Mouse (Mus musculus): ENCODE results near the gene Prkaa1. TPM values are rescaled to one million over a fixed set of nuclear protein-coding genes. Genes with fewer than 3 reads are reported as not detected.

The Prkaa1 gene
- polyA plus RNA-seq, 1 experiment from 2014 or later, result 12.2 TPM

DNA sequence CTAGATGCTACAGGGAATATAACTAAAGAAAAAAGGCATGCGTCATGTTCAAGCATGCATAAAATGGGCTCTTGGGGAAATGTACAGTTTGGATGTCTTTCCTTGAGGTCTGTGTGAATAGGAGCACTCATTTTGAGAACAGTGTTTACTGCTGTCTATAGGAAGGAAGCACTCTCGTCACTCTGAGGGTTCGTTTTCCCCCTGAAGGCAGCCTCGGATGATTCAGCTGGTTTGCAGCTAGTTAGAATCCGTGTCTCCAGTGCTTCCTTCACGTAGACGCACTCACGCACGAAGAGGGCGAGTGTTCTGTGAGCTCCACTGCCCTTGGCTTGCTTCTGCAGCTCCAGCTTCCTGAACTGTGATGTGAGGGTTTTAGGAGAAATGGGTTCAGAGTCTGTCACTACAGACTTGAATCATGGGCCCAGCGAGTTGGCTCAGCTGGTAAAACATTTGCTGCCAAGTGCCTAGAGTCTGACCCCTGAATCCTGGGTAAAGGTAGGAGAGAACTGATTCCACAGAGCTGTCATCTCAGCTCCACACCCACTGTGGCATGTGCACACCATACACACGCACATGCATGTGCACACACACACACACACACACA, 29.7 kb downstream of the Prkaa1 start:
- no peak for ATAC-seq (ENCODE audit: insufficient read depth)
- Histone ChIP-seq H3K9me3 (replicated peaks) (no peaks in the 10 kb centered on the region), H3K27ac (replicated peaks) (no peak overlapping the region), H3K4me2 (no peak overlapping the region), H3K4me1 (replicated peaks) (no peaks in the 10 kb centered on the region), H3K9ac (no peak overlapping the region), H3K36me3 (replicated peaks) (peaks cover 87% of the 10 kb centered on the region), H3K4me3 (replicated peaks) (no peak overlapping the region), H3K27me3 (no peaks in the 10 kb centered on the region)
- WGBS (ENCODE audit: insufficient replicate concordance), result 67% methylated on average over 12 of the region's 12 CpGs

DNA sequence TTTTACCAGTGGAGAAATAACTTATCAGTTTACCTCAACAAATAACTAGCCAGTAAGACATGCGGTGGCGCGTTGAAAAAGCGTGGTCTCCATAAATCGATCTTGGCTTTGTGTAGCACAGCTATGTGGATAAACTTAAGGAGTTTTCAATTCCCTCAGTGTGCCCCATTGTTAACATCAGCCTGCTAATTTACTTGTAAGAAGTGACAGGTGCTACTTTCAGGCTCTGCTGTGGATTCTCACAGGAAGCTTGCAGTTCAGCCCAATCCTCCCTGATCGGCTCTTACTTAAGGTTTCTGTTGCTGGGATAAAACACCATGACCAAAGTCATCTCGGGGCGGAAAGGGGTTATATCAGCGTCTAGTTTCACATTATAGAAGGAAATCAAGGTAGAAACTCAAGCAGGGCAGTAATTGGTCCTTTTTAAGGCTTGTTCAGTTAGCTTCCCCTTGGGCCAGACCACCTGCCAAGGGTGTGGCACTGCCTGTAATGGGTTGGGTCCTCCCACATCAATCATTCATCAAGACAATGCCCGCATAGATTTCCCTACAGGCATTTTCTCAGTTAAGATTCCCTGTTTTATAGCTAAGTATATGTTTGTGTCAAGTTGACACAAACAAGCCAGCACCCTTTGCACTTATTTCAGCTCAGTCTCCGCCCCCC, 41.1 kb downstream of the Prkaa1 start:
- Histone ChIP-seq H3K4me3 (replicated peaks) (peak overlapping the region; percentile 96), H3K27me3 (no peaks in the 10 kb centered on the region), H3K27ac (replicated peaks) (peak overlapping the region; percentile 86), H3K9me3 (replicated peaks) (no peaks in the 10 kb centered on the region), H3K36me3 (replicated peaks) (peaks cover 10% of the 10 kb centered on the region), H3K4me1 (replicated peaks) (peaks cover 24% of the 10 kb centered on the region), H3K4me2 (peak overlapping the region; percentile 83), H3K9ac (peak overlapping the region; percentile 85)
- ATAC-seq (ENCODE audit: insufficient read depth), result peak; percentile 16
- WGBS (ENCODE audit: insufficient replicate concordance), result 43% methylated on average over 10 of the region's 11 CpGs

GRCm38 (mm10) chr15:5185366-5186292, 42.0 kb downstream of the Prkaa1 start, which contains the start of gene Ttc33:
Ttc33 (plus strand) TSS chr15:5185525.
- peaks cover 12% of the 10 kb centered on the region for H3K36me3 ChIP-seq (replicated peaks)
- peak within 1 kb of the TSS; percentile 83 for H3K4me2 ChIP-seq
- H3K4me1 ChIP-seq (replicated peaks), result peaks cover 24% of the 10 kb centered on the region
- H3K27me3 ChIP-seq, result no peaks in the 10 kb centered on the region
- H3K9ac ChIP-seq, result peak within 1 kb of the TSS; percentile 85
- H3K9me3 ChIP-seq (replicated peaks), result no peaks in the 10 kb centered on the region
- H3K27ac ChIP-seq (replicated peaks), result peak within 1 kb of the TSS; percentile 86
- under 1% methylated on average over 55 of the region's 55 CpGs for WGBS (ENCODE audit: insufficient replicate concordance)
- peak; percentile 87 for ATAC-seq (ENCODE audit: insufficient read depth)
- H3K4me3 ChIP-seq (replicated peaks), result peak within 1 kb of the TSS; percentile 96

- ATAC-seq (ENCODE audit: insufficient read depth), result no peak
- Histone ChIP-seq H3K27me3 (no peaks in the 10 kb centered on the region), H3K9me3 (replicated peaks) (no peaks in the 10 kb centered on the region), H3K4me3 (replicated peaks) (peak overlapping the region; percentile 96), H3K9ac (peak overlapping the region; percentile 85), H3K4me2 (peak overlapping the region; percentile 83), H3K4me1 (replicated peaks) (peaks cover 24% of the 10 kb centered on the region), H3K27ac (replicated peaks) (peak overlapping the region; percentile 86), H3K36me3 (replicated peaks) (peaks cover 16% of the 10 kb centered on the region)
- WGBS (ENCODE audit: insufficient replicate concordance), result 33% methylated on average over 10 of the region's 10 CpGs
Measured at GRCm38 (mm10) chr15:5186293-5186675, 42.6 kb downstream of the Prkaa1 start.

DNA sequence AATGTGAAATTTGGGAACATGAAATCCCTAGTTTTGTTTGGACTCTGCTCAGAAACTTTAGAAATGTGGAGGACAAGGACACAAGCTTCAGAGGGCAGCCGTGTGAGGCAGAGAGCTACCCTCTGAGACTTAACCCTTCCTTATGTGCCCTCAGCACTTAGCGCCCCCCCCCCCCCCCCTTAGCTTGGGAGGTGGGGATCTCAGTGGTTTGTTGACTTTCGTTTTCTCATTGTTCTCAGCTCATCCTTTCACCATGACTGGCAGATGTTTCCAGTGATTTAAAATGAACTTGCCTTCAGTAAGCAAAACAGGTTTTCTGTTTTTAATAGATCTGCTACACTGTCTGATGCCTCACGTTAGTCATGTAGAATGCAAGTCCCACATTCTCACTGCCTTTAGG, 43.5 kb downstream of the Prkaa1 start:
- no peak for ATAC-seq (ENCODE audit: insufficient read depth)
- H3K36me3 ChIP-seq (replicated peaks), result peaks cover 19% of the 10 kb centered on the region
- no peak overlapping the region for H3K4me2 ChIP-seq
- 45% methylated on average over 4 of the region's 4 CpGs for WGBS (ENCODE audit: insufficient replicate concordance)
- H3K27ac ChIP-seq (replicated peaks), result no peak overlapping the region
- no peak overlapping the region for H3K9ac ChIP-seq
- no peaks in the 10 kb centered on the region for H3K27me3 ChIP-seq
- no peak overlapping the region for H3K4me3 ChIP-seq (replicated peaks)
- peaks cover 24% of the 10 kb centered on the region for H3K4me1 ChIP-seq (replicated peaks)
- H3K9me3 ChIP-seq (replicated peaks), result no peaks in the 10 kb centered on the region

GRCm38 (mm10) chr15:5188029-5188428, 44.4 kb downstream of the Prkaa1 start:
- Histone ChIP-seq H3K9me3 (replicated peaks) (no peaks in the 10 kb centered on the region), H3K4me1 (replicated peaks) (peaks cover 24% of the 10 kb centered on the region), H3K9ac (no peak overlapping the region), H3K27ac (replicated peaks) (no peak overlapping the region), H3K27me3 (no peaks in the 10 kb centered on the region), H3K4me3 (replicated peaks) (no peak overlapping the region), H3K4me2 (no peak overlapping the region), H3K36me3 (replicated peaks) (peaks cover 19% of the 10 kb centered on the region)
- ATAC-seq (ENCODE audit: insufficient read depth), result no peak
- 53% methylated on average over 1 of the region's 1 CpGs for WGBS (ENCODE audit: insufficient replicate concordance)

- Histone ChIP-seq H3K36me3 (replicated peaks) (peaks cover 19% of the 10 kb centered on the region), H3K4me2 (no peak overlapping the region), H3K4me3 (replicated peaks) (no peak overlapping the region), H3K9me3 (replicated peaks) (no peaks in the 10 kb centered on the region), H3K27ac (replicated peaks) (no peak overlapping the region), H3K4me1 (replicated peaks) (peaks cover 24% of the 10 kb centered on the region), H3K9ac (no peak overlapping the region), H3K27me3 (no peaks in the 10 kb centered on the region)
- 68% methylated on average over 10 of the region's 10 CpGs for WGBS (ENCODE audit: insufficient replicate concordance)
- ATAC-seq (ENCODE audit: insufficient read depth), result no peak
Measured at GRCm38 (mm10) chr15:5189504-5190093, 45.9 kb downstream of the Prkaa1 start.

DNA sequence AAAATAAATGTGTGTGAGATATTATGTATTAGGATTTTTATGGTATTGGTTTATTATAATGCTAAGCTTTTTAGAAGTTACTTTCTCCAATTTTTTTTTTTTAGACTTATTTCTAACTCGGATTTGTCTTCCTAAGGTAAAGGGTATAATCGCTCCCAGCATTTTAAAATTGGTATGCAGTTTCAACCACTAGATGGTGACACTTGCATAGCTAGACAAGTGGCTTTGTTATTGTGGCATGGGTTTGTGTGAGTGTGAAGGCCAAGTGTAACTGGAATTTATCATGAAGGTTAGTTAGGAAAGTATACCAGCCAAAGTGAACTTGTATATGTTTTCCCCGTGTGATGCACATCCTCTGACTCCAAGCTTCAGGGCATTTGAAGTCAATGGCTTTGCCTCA, 50.2 kb downstream of the Prkaa1 start:
- H3K27ac ChIP-seq (replicated peaks), result no peak overlapping the region
- H3K4me3 ChIP-seq (replicated peaks), result no peak overlapping the region
- H3K36me3 ChIP-seq (replicated peaks), result peaks cover 19% of the 10 kb centered on the region
- no peak overlapping the region for H3K4me2 ChIP-seq
- peaks cover 27% of the 10 kb centered on the region for H3K4me1 ChIP-seq (replicated peaks)
- no peak for ATAC-seq (ENCODE audit: insufficient read depth)
- WGBS (ENCODE audit: insufficient replicate concordance), result 62% methylated on average over 3 of the region's 3 CpGs
- no peaks in the 10 kb centered on the region for H3K27me3 ChIP-seq
- no peaks in the 10 kb centered on the region for H3K9me3 ChIP-seq (replicated peaks)
- H3K9ac ChIP-seq, result no peak overlapping the region

DNA sequence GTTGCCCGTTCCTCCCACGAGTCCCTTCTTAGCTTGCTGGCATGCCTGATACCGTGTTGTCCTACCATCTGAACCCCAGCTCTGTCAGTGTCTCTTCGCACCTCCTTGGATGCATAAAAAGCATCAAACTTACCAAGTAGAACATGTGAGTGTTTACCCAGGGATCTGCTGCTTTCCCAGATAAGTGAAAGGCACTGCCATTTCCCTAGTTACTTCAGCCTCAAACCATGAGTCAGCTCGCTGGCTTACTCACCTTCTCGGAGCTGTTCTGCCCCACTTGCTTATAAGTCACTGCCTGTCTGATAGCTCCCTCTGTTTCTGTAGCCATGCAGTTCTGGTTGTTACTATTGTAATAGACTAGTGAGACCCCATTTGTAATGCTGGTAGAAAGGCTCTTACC, 50.8 kb downstream of the Prkaa1 start:
- H3K36me3 ChIP-seq (replicated peaks), result peaks cover 19% of the 10 kb centered on the region
- WGBS (ENCODE audit: insufficient replicate concordance), result 76% methylated on average over 6 of the region's 6 CpGs
- H3K9me3 ChIP-seq (replicated peaks), result no peaks in the 10 kb centered on the region
- no peak overlapping the region for H3K4me3 ChIP-seq (replicated peaks)
- ATAC-seq (ENCODE audit: insufficient read depth), result no peak
- no peak overlapping the region for H3K27ac ChIP-seq (replicated peaks)
- H3K27me3 ChIP-seq, result no peaks in the 10 kb centered on the region
- H3K4me2 ChIP-seq, result no peak overlapping the region
- no peak overlapping the region for H3K9ac ChIP-seq
- peaks cover 27% of the 10 kb centered on the region for H3K4me1 ChIP-seq (replicated peaks)

DNA sequence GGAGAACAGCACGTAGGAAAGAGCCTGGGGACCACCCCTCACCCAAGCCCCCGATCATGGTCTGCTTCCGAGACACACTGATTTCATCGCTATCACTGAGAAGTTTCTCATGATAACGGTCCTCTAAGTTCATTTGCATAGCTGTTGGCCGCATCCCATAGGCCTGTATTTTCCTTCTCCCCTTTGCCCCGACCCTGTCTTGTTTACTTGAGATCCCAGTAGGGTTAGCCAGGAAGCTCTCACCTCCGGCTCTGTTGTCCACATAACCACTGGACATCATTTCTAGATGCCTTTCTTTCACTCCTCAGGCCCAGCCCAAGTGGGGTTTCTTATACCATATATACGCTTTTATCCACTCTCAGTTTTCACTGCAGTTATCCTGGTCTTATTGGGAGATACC, 51.3 kb downstream of the Prkaa1 start:
- Histone ChIP-seq H3K27me3 (no peaks in the 10 kb centered on the region), H3K27ac (replicated peaks) (no peak overlapping the region), H3K36me3 (replicated peaks) (peaks cover 14% of the 10 kb centered on the region), H3K9me3 (replicated peaks) (no peaks in the 10 kb centered on the region), H3K4me2 (no peak overlapping the region), H3K4me3 (replicated peaks) (no peak overlapping the region), H3K9ac (no peak overlapping the region), H3K4me1 (replicated peaks) (peaks cover 27% of the 10 kb centered on the region)
- WGBS (ENCODE audit: insufficient replicate concordance), result 73% methylated on average over 9 of the region's 9 CpGs
- no peak for ATAC-seq (ENCODE audit: insufficient read depth)
